Mouse (Mus musculus) MEL (cell line): ENCODE measurements around the gene Zfp36l1.

ENCODE experiments used
- CTCF ChIP-seq, 3 experiments: IDR thresholded peaks in 2 of 3; conservative IDR thresholded peaks in 1 of 3; 2 replicates each; pipeline ENCODE4 v1.5.1; 2011 to 2012; ENCODE audit warnings: low read length in 3 of 3, low read depth in 2 of 3, mild to moderate bottlenecking in 2 of 3, improper control_type of control experiment in 1 of 3, inconsistent platforms in 1 of 3, mixed read lengths in 1 of 3, moderate library complexity in 1 of 3; ENCODE audit not compliant: control insufficient read depth in 1 of 3, insufficient read depth in 1 of 3, poor library complexity in 1 of 3, severe bottlenecking in 1 of 3
- EP300 ChIP-seq, 2 experiments: IDR thresholded peaks; 2 replicates each; pipeline ENCODE4 v1.6.1; 2011; ENCODE audit warnings: improper control_type of control experiment in 2 of 2, low read length in 2 of 2, low read depth in 1 of 2, mild to moderate bottlenecking in 1 of 2
- HCFC1 ChIP-seq: IDR thresholded peaks from 2 replicates; pipeline ENCODE4 v1.6.1; 2012; ENCODE audit warnings: low read depth, mild to moderate bottlenecking, inconsistent platforms, low read length, improper control_type of control experiment, moderate library complexity
- KAT2A ChIP-seq: conservative IDR thresholded peaks from 2 replicates; pipeline ENCODE4 v1.6.1; 2012; ENCODE audit warnings: low read depth, low read length, improper control_type of control experiment, inconsistent platforms
- MAFK ChIP-seq: IDR thresholded peaks from 2 replicates; pipeline ENCODE4 v1.6.1; 2011; ENCODE audit warnings: low read depth, mild to moderate bottlenecking, low read length, improper control_type of control experiment, borderline replicate concordance
- POLR2A ChIP-seq, 2 experiments: IDR thresholded peaks; 2 replicates each; pipeline ENCODE4 v1.6.1; 2011 to 2012; ENCODE audit warnings: low read length in 2 of 2, mild to moderate bottlenecking in 2 of 2, control low read depth in 1 of 2, improper control_type of control experiment in 1 of 2, low read depth in 1 of 2, moderate library complexity in 1 of 2; ENCODE audit not compliant: control insufficient read depth in 1 of 2, insufficient read depth in 1 of 2, poor library complexity in 1 of 2
- POLR2AphosphoS2 ChIP-seq: IDR thresholded peaks from 2 replicates; pipeline ENCODE4 v1.6.1; 2011; ENCODE audit warnings: low read length, improper control_type of control experiment
- SMC3 ChIP-seq: IDR thresholded peaks from 2 replicates; pipeline ENCODE4 v1.6.1; 2011; ENCODE audit warnings: low read depth, low read length, improper control_type of control experiment
- USF1 ChIP-seq: IDR thresholded peaks from 2 replicates; pipeline ENCODE4 v1.6.1; 2014; ENCODE audit warnings: low read depth, mild to moderate bottlenecking, inconsistent platforms, low read length, improper control_type of control experiment, moderate library complexity
- ZMIZ1 ChIP-seq: IDR thresholded peaks from 2 replicates; pipeline ENCODE4 v1.6.1; 2012; ENCODE audit warnings: low read depth, mild to moderate bottlenecking, inconsistent platforms, low read length, improper control_type of control experiment, moderate library complexity

DNA sequence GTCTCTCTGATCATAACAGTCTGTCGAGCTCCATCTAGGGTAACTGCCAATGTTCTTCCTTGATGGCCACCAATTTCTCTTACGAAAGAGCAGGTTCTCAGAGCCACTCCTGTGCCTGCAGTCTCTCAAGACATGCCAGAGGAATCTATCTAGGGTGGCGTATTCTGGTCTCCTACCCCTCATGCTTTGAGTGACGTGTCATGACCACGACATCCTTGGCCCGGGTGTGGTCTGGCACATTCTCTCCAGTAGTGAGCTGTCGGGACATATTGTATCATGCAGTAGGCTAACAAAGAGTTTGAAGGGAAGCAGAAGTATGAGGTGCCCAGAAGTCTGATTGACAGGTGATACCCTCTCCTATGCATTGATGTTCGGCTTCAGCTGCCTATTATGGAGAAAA, 28.2 kb upstream of the Zfp36l1 start:
- TF ChIP-seq CTCF (IDR thresholded peaks at IDR 0.05 in 2 of 3, conservative IDR thresholded peaks at IDR 0.05 in 1 of 3; ENCODE audit: control insufficient read depth in 1 of 3, insufficient read depth in 1 of 3, low read depth in 2 of 3, low read length in 3 of 3, poor library complexity in 1 of 3, severe bottlenecking in 1 of 3) (no peak), ZMIZ1 (no peak), SMC3 (no peak), POLR2AphosphoS2 (no peak), EP300 (IDR thresholded peaks at IDR 0.05; ENCODE audit: low read depth in 1 of 2, low read length in 2 of 2) (no peak), POLR2A (IDR thresholded peaks at IDR 0.05; ENCODE audit: control insufficient read depth in 1 of 2, insufficient read depth in 1 of 2, low read depth in 1 of 2, low read length in 2 of 2, poor library complexity in 1 of 2) (no peak), MAFK (no peak), KAT2A (no peak), USF1 (no peak), HCFC1 (no peak)
